21 mouse cellular contexts compared by ENCODE assay signal in genomic region chr4:22948880-22949279, GRCm38 (mm10).
DNase-seq lines count a peak whose midpoint lies in the region; ATAC-seq and TF ChIP-seq lines count a peak whose summit lies in the region.
"Had no signal": no experiment of that assay in that cellular context is flagged by ENCODE, and none has a peak within 500 bp of the region (broad histone marks: within the 10 kb centered on the region; RNA-seq: fewer than 3 reads in every experiment).

No protein-coding gene starts in this region.

- DNase-seq in right cerebral cortex, postnatal 36 days (ENCODE audit: low spot score in 2 of 2) = no peak
- DNase-seq in urinary bladder, adult 18-20 months (ENCODE audit: low spot score in 2 of 2) = no peak
- no peak for DNase-seq in yolk sac, embryonic 10.5 days (ENCODE audit: low spot score)
- DNase-seq: adrenal gland, adult 2 months; adrenal gland, adult 8-10 months; adrenal gland, postnatal 10 days; adrenal gland, postnatal 14 days; adrenal gland, postnatal 25 days; adrenal gland, postnatal 36 days; B cell, adult 2 months; cerebellum, adult 11 months; cerebellum, adult 11-12 months; cerebellum, adult 18-20 months had no signal

- ATAC-seq in intestine, embryonic 15.5 days = peak; percentile 74
- peak; percentile 85 for ATAC-seq in intestine, embryonic 16.5 days
- ATAC-seq in intestine, postnatal 0 days = peak; percentile 73
- ATAC-seq: activated CD4-positive, CD25-positive, alpha-beta regulatory T cell, adult 4 months; CD4-positive, CD25-positive, alpha-beta regulatory T cell, adult 4 months; Patski had no signal

- H3K9ac ChIP-seq in intestine, embryonic 15.5 days = no peak overlapping the region
- H3K9ac ChIP-seq in intestine, embryonic 16.5 days (ENCODE audit: low read depth, low read length) = no peak overlapping the region
- no peak overlapping the region for H3K9ac ChIP-seq in intestine, postnatal 0 days (ENCODE audit: low read depth, low read length)

- H3K9me3 ChIP-seq in intestine, embryonic 15.5 days = no peaks in the 10 kb centered on the region
- H3K9me3 ChIP-seq in intestine, embryonic 16.5 days (ENCODE audit: control insufficient read depth, low read length) = no peaks in the 10 kb centered on the region
- H3K9me3 ChIP-seq in intestine, postnatal 0 days (ENCODE audit: control insufficient read depth) = no peaks in the 10 kb centered on the region
- H3K9me3 ChIP-seq: G1E had no signal

- H3K4me1 ChIP-seq in intestine, embryonic 15.5 days (replicated peaks) = no peaks in the 10 kb centered on the region
- H3K4me1 ChIP-seq in intestine, embryonic 16.5 days (ENCODE audit: control insufficient read depth, insufficient read depth, low read length) = no peaks in the 10 kb centered on the region
- H3K4me1 ChIP-seq in intestine, postnatal 0 days (replicated peaks; ENCODE audit: control insufficient read depth, insufficient read depth, low read length) = no peaks in the 10 kb centered on the region

- no peak overlapping the region for H3K4me3 ChIP-seq in intestine, embryonic 15.5 days (replicated peaks)
- H3K4me3 ChIP-seq in intestine, embryonic 16.5 days (ENCODE audit: low read length) = no peak overlapping the region
- H3K4me3 ChIP-seq in intestine, postnatal 0 days (ENCODE audit: low read depth, low read length) = no peak overlapping the region

- no peaks in the 10 kb centered on the region for H3K27me3 ChIP-seq in intestine, embryonic 15.5 days (replicated peaks)
- H3K27me3 ChIP-seq in intestine, embryonic 16.5 days (replicated peaks; ENCODE audit: control insufficient read depth, insufficient read depth, low read length) = no peaks in the 10 kb centered on the region
- no peaks in the 10 kb centered on the region for H3K27me3 ChIP-seq in intestine, postnatal 0 days (replicated peaks; ENCODE audit: control insufficient read depth, insufficient read depth, low read length)
- H3K27me3 ChIP-seq: CH12.LX, Patski had no signal

- no peak overlapping the region for H3K27ac ChIP-seq in intestine, embryonic 15.5 days
- no peak overlapping the region for H3K27ac ChIP-seq in intestine, embryonic 16.5 days (ENCODE audit: low read length)
- H3K27ac ChIP-seq in intestine, postnatal 0 days (ENCODE audit: low read depth, low read length) = no peak overlapping the region

- TF ChIP-seq CTCF in intestine, postnatal 0 days (IDR thresholded peaks at IDR 0.05; ENCODE audit: low read depth) = no peak

- 82% methylated on average over 4 of the region's 4 CpGs for WGBS in intestine, embryonic 15.5 days
- WGBS in intestine, embryonic 16.5 days = 75% methylated on average over 4 of the region's 4 CpGs
- WGBS in intestine, postnatal 0 days = 63% methylated on average over 4 of the region's 4 CpGs

- H3K36me3 ChIP-seq in intestine, embryonic 15.5 days = no peaks in the 10 kb centered on the region
- H3K36me3 ChIP-seq in intestine, embryonic 16.5 days (ENCODE audit: control insufficient read depth, insufficient read depth, low read length) = no peaks in the 10 kb centered on the region
- H3K36me3 ChIP-seq in intestine, postnatal 0 days (ENCODE audit: control insufficient read depth, insufficient read depth) = no peaks in the 10 kb centered on the region
- H3K36me3 ChIP-seq: G1E had no signal

- no peak overlapping the region for H3K4me2 ChIP-seq in intestine, embryonic 15.5 days (replicated peaks)
- H3K4me2 ChIP-seq in intestine, embryonic 16.5 days (ENCODE audit: low read depth, low read length) = no peak overlapping the region
- no peak overlapping the region for H3K4me2 ChIP-seq in intestine, postnatal 0 days (replicated peaks; ENCODE audit: low read depth)
